Mouse (Mus musculus): Measurements from ENCODE around the gene Ccr7.

- TF ChIP-seq ZC3H11A (IDR thresholded peaks at IDR 0.05; ENCODE audit: low read depth, low read length) (no peak), CHD1 (IDR thresholded peaks at IDR 0.05; ENCODE audit: low read depth, low read length) (no peak)
Measured at GRCm38 (mm10) chr11:99136361-99136760, 18.5 kb downstream of the Ccr7 start.
